Mouse (Mus musculus): ENCODE data around the gene Pik3r6. TPM values are rescaled to one million over a fixed set of nuclear protein-coding genes. Genes with fewer than 3 reads are reported as not detected.

Pik3r6 gene
- 1 to 10 TPM; 2.0 to 2.5 TPM for total RNA-seq (2021)
- long read RNA-seq, partial matches to known transcripts = 2 of 2 reads
- long read RNA-seq, other reads (novel, unspliced or antisense) = 0 of 2 reads

DNA sequence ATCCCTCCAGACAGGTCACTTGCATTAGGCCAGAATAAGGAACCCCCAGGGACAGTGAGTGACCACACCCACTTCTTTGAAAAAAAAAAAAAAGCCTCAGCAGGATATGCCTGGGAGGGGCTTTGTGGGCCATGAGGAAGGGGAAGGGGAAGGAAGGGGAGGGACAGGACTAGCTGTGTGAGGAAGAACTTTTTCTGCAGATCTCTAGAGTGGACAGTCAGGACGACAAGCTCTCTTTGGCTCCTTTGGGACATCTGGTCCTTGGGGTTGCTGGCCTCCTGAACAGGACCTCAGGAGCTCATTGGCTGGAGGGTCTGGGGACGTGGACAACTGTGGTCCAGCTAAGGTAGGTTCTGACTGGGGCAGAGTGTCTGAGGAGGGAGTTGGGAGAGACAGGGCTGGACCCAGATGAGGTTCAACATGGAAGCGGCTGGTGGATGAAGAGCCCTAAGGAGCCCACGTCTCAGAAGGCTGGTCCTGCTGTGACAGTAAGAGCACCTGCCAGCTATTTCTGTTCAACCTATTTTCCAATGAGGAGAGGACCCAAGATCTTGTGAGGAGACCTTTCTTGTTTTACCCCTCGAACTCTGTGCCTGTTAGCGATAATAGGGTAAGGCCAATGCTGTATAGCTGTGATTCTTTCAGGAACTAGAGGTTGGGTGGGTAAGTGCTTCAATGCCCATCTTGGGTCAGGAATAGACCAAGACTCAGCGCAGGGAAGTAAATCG, at the start of gene Pik3r6:
Gene Pik3r6 (plus strand): TSS at position 118 of the 728 bp plus-strand sequence.
- DNase-seq (ENCODE audit: low spot score in 2 of 2) = no peak

- no peak for DNase-seq (ENCODE audit: low spot score in 2 of 2)
Measured at GRCm38 (mm10) chr11:68453301-68453700, 49.5 kb upstream of the Pik3r6 start.

GRCm38 (mm10) chr11:68458086-68458485, 44.7 kb upstream of the Pik3r6 start:
- DNase-seq (ENCODE audit: low spot score in 2 of 2) = no peak

GRCm38 (mm10) chr11:68459021-68459420, 43.8 kb upstream of the Pik3r6 start:
- DNase-seq (ENCODE audit: low spot score in 2 of 2) = no peak

DNA sequence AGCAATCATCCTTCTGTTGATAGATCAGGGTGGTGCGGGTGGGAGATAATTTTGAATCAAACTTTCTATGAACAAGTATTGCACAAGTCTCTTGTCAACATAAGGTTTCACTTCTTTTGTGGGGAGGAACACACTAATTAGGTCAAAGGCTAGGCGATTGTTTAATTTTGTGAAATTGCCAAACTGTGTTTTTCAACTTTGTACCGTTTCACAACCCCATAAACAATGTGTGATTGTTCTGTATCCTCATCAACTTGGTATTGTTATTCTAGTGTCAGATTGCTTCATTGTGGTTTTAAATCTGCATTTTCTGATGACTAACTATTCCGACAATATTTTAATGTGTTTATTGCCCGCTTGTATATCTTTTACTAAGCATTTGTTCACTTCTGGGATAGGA, 43.3 kb upstream of the Pik3r6 start:
- DNase-seq (ENCODE audit: low spot score in 2 of 2) = no peak

DNA sequence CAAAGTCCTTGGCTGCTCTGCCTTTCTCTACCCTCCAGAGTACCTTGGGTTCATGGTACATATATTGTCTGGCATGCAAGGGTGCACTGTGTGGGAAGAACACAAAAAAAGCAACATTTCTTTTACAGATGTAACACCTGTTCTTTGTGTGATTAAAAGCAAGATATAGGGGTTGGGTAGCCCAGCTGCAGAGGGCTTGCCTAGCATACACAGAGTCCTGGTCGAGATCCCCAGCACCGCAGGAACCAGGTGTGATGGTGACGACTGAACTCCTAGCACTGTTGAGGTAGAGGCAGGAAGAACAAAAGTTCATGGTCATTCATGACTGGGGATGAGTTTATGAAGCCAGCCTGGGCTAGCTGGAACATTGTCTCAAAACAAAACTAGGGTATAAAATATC, 40.1 kb upstream of the Pik3r6 start:
- DNase-seq (ENCODE audit: low spot score in 2 of 2) = no peak

DNA sequence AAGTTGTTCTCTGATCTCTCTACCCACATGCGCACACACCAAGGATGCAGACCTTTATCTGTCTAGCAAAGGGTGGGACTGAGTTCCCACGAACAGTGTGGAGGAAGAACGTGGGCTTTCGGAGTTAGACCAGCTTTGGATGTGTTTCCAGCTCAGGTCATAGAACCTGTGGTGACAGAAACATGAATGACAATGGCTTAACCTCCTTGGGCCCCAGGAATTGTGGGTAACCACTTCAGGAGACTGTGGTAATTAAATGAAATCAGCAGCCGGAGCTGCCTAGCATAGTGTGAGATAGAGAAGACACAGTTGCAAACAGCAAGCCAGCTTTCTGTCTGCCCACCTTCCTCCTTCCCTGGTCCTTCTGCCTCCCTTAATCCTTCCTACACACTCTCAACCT, 38.6 kb upstream of the Pik3r6 start:
- DNase-seq (ENCODE audit: low spot score in 2 of 2) = no peak

GRCm38 (mm10) chr11:68465090-68465489, 37.7 kb upstream of the Pik3r6 start:
- no peak for DNase-seq (ENCODE audit: low spot score in 2 of 2)

GRCm38 (mm10) chr11:68467441-68467840, 35.4 kb upstream of the Pik3r6 start:
- DNase-seq (ENCODE audit: low spot score in 2 of 2) = no peak

- DNase-seq (ENCODE audit: low spot score in 2 of 2) = no peak
Measured at GRCm38 (mm10) chr11:68467962-68468612, 34.7 kb upstream of the Pik3r6 start.

DNA sequence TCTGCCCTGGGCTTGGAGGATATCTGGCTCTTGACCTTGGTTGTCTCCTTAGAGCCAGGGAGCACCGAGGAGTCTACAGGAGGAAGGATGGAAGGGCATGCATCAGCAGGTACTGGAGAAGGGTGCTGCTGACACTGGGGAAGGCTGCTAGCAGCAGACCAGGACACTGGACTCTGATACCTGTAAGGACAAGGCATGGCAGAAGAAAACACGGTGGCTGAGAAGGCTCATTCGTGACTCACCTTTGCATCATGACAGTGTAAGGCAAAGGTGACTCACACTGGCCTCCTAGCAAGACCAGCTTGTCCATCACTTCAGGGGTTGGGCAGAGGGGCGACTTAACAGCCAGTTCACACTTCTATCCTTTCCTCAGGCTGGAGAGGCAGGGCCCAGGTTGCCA, 33.9 kb upstream of the Pik3r6 start:
- DNase-seq (ENCODE audit: low spot score in 2 of 2) = no peak

DNA sequence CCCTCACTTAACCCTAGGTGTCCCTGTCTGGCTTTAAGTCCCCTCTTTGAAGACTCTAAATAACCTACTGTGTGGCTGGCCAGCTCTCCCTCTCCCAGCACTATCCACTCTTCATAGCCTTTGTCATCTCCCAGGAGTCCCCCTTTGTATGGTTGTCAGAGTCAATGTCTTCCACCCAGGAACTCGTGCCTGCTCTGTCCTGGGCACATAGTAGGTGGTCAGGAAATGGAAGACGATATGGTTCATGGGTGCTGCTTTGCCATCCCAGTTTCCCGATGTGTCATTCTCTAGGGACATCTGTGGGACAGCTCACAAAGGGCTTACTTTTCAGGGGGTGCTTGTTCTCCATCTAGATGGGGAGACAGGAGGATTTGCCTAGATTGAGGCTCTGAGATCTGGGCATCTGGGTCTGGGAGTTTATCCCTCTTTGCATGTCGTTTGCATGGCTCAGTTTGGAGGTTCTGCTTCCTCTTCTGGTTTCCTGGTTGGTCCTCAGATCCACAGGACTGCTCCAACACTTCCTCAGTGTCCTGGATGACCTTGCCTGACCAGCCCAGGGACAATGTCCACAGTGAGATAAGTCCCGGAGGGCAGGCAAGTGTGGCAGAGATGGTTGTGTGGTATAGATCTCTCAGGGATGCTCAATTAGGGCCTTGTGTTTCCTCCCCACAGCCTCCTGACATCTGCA, 30.5 kb upstream of the Pik3r6 start:
- no peak for DNase-seq (ENCODE audit: low spot score in 2 of 2)

GRCm38 (mm10) chr11:68474600-68474999, 28.2 kb upstream of the Pik3r6 start:
- DNase-seq (ENCODE audit: low spot score in 2 of 2) = no peak

DNA sequence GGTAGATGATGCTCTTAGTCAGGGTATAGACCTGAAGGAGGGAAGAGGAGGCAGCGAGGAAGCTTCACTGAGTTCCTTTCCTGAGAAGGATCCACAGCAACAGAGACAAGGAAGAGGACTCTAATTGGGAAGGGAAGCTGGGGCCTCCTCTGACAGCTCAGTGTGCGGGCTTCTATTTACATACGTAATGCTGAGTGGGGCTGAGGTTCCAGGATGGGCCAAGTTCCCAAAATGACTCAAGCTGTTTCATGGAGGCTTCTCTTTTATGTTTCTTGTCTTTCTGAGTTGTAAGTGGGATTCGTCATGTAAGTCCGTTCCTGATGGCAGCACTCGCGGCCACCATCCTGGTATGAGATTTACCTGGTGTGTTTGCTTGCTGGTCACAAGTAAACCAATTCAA, 27.1 kb upstream of the Pik3r6 start:
- DNase-seq (ENCODE audit: low spot score in 2 of 2) = no peak

- DNase-seq (ENCODE audit: low spot score in 2 of 2) = no peak
Measured at GRCm38 (mm10) chr11:68477661-68478060, 25.2 kb upstream of the Pik3r6 start.

DNA sequence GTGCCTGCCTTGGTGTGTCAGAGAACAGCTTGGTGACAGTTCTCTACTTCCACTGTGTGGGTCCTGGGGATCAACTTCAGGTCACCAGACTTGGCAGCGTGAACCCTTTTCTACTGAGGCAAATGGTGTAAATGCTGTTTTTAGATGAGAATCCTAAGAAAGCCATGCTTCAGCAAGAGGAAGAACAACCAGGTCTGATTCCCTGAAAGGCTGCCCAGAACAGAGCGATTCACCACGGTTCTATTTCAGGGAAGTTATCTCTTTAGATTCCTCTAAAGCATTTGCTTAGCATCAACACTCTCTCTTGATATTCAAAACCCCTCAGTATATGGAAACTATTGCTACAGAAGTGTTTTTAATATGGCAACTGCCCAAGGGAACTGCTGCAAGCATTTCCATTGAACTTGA, 24.2 kb upstream of the Pik3r6 start:
- no peak for DNase-seq (ENCODE audit: low spot score in 2 of 2)

GRCm38 (mm10) chr11:68480660-68481059, 22.2 kb upstream of the Pik3r6 start:
- no peak for DNase-seq (ENCODE audit: low spot score in 2 of 2)

- no peak for DNase-seq (ENCODE audit: low spot score in 2 of 2)
Measured at GRCm38 (mm10) chr11:68482001-68482400, 20.8 kb upstream of the Pik3r6 start.

GRCm38 (mm10) chr11:68483213-68483612, 19.6 kb upstream of the Pik3r6 start:
- DNase-seq (ENCODE audit: low spot score in 2 of 2) = no peak

GRCm38 (mm10) chr11:68484431-68484830, 18.4 kb upstream of the Pik3r6 start:
- DNase-seq (ENCODE audit: low spot score in 2 of 2) = no peak

DNA sequence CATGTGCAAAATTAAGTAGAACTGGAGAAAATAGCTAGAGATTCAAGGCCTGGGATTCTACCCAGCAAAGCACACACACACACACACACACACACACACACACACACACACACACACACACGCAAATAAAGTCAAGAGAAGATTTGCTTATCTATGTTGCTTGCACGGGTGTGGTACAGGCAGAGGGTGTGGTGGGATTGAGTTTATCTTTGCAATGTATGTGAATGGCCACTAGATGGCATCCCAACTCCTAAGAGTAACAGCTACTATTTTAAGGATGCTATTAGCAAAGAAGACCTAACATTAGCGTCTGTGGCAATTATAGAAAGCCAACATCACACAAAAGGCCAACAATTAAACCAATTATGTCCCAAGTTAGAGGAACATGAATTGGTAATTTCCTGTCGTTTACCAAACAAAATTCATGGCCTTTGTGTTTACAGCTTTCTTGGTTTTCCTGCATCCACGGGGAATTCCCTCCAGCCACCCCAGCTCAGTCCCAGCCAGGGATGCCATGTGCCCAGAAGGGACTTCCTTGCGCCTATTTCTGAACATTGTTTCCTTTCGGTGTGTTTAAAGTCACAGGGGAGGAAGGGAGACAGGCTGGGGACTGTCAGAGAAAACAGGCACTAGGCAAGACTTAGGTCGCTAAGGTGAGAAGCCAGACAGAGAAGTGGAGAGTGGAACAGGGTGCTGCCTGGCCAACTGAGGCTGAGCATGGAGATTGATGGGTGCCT, 17.4 kb upstream of the Pik3r6 start:
- DNase-seq (ENCODE audit: low spot score in 2 of 2) = peak; percentile 25 to 52

- no peak for DNase-seq (ENCODE audit: low spot score in 2 of 2)
Measured at GRCm38 (mm10) chr11:68486093-68486492, 16.7 kb upstream of the Pik3r6 start.
